Mouse (Mus musculus): ENCODE data around the gene Tmem160.

Gene Tmem160

GRCm38 (mm10) chr7:16452587-16453073 is at the start of gene Tmem160:
Gene Tmem160, plus strand, starts transcription at chr7:16452779.
- peak; percentile 97 for DNase-seq

GRCm38 (mm10) chr7:16402968-16403948 is 49.3 kb upstream of the Tmem160 start:
- peak; percentile 33 for DNase-seq

GRCm38 (mm10) chr7:16404315-16405072 is 48.1 kb upstream of the Tmem160 start:
- no peak for DNase-seq

GRCm38 (mm10) chr7:16405073-16405455 is 47.5 kb upstream of the Tmem160 start:
- no peak for DNase-seq

- DNase-seq: no peak
Observed at GRCm38 (mm10) chr7:16405516-16406351, 46.8 kb upstream of the Tmem160 start.

- no peak for DNase-seq
Observed at GRCm38 (mm10) chr7:16406978-16407377, 45.6 kb upstream of the Tmem160 start.

- no peak for DNase-seq
Observed at GRCm38 (mm10) chr7:16411100-16411499, 41.5 kb upstream of the Tmem160 start.

GRCm38 (mm10) chr7:16412220-16412896 is 40.2 kb upstream of the Tmem160 start:
- no peak for DNase-seq

- peak; percentile 88 for DNase-seq
Observed at GRCm38 (mm10) chr7:16412930-16413329, 39.6 kb upstream of the Tmem160 start.

GRCm38 (mm10) chr7:16415426-16415825 is 37.2 kb upstream of the Tmem160 start:
- DNase-seq: no peak

- DNase-seq: no peak
Observed at GRCm38 (mm10) chr7:16417141-16417771, 35.3 kb upstream of the Tmem160 start.

GRCm38 (mm10) chr7:16418713-16419112 is 33.9 kb upstream of the Tmem160 start:
- no peak for DNase-seq

- no peak for DNase-seq
Observed at GRCm38 (mm10) chr7:16420493-16421118, 32.0 kb upstream of the Tmem160 start.

GRCm38 (mm10) chr7:16422222-16422856 is 30.2 kb upstream of the Tmem160 start:
- DNase-seq: no peak

- no peak for DNase-seq
Observed at GRCm38 (mm10) chr7:16423731-16424130, 28.8 kb upstream of the Tmem160 start.

- DNase-seq: no peak
Observed at GRCm38 (mm10) chr7:16425721-16426120, 26.9 kb upstream of the Tmem160 start.

- peak; percentile 82 for DNase-seq
Observed at GRCm38 (mm10) chr7:16426129-16426729, 26.4 kb upstream of the Tmem160 start.

- no peak for DNase-seq
Observed at GRCm38 (mm10) chr7:16433352-16433971, 19.1 kb upstream of the Tmem160 start.

- no peak for DNase-seq
Observed at GRCm38 (mm10) chr7:16435088-16435487, 17.5 kb upstream of the Tmem160 start.

- DNase-seq: no peak
Observed at GRCm38 (mm10) chr7:16441241-16441640, 11.3 kb upstream of the Tmem160 start.

All from retina, postnatal 1 day (tissue).